Mouse (Mus musculus) right cerebral cortex, adult 2 months (tissue): ENCODE data around the gene Gbp6.
"Not testable (repeated sequence)": the region's sequence is repeated elsewhere in the genome, so short reads cannot be mapped to it uniquely, and the experiment has no call there.

ENCODE experiments used
- DNase-seq, 2 experiments: peaks; one replicate each; pipeline ENCODE4 v3.0.0; 2021 to 2022; ENCODE audit warnings: low spot score in 2 of 2

Gbp6 gene

DNA sequence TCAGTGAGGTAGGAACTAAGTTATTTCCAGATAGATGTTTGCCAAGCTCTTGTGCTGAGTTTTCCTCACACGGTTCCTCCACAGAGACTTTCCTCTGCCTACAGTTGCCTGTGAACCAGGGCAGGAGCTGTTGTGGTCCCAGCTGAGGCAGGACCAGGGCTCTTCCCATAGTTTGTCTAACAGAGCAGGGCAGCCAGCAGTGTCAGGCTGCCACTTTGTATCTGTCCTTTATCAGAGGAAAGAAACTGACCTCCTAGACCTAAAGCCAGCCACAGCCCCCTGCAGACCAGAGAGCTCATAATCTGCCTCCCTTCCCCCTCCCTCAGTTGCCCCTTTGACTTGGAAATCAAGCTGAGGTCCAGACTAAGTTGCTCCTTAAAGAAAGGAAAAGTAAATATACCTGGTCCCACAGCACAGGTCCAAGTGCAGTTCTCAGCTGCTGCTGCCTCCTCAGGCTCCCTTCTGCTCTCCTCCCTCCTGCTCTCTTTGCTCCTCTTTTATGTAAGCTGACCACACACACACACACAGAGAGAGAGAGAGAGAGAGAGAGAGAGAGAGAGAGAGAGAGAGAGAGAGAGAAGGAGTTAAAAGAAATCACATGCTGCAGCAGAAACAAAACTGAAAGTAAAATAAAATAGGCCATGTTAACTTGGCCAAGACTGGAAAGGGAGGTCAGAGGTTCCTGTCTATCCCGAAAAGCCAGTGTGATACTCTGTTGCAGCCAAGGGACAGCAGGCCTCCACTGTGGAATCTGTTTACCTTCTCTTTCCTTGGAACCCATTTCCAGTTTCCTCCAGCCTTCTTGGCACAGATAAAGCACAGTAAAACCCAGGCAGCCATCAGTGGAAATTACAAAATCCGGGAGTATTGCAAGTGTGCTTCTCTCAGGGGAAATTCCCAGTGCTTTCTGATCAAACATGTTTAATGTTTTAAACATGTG is at the start of gene Gbp6, which contains the start of gene Gm43302:
Gene Gbp6 (minus strand): TSS at position 473 of the 940 bp plus-strand sequence.
Gene Gm43302 (minus strand): TSS at position 470 of the 940 bp plus-strand sequence.
- DNase-seq: peak in 1 of 2 experiments; percentile 2

DNA sequence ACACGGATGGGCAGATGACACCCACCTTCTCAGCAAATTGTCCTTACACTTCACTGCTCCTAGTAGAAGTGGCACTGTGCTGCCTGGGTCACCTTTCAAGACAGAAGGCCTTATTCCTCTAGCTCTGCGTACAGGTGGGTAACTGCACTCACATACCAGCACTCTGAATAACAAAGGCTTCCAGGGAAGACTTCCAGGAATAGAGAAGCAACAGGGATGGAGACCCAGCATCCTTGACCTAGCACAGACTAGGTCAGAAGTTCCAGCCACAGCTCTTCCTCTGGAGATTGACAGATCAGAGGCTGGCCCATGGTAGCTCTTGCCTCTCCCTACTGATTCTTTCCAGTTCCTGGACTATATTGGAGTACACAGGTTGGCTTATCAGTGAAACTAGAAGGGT is 47.8 kb upstream of the Gbp6 start:
- no peak for DNase-seq

GRCm38 (mm10) chr5:105322543-105322942 is 29.0 kb upstream of the Gbp6 start:
- DNase-seq: peak in 1 of 2 experiments; percentile 6

DNA sequence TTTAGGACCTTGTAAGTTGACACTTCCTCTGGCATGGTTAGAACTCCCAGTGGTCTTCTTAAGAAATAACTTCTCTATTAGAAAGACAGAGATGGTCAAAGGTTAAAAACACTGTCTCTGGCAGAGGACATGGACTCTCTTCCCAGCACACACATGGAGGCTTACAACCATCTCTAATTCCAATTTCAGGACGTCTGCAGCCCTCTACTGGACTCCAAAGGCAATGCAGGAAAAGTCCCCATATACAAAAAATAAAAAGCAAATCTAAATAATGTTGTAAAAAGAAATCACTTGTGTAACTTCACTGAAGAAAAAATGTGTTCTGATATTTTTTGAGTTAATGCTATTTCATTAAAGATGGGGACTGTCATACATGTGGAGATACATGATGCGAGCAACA is 17.4 kb upstream of the Gbp6 start:
- DNase-seq: no peak

DNA sequence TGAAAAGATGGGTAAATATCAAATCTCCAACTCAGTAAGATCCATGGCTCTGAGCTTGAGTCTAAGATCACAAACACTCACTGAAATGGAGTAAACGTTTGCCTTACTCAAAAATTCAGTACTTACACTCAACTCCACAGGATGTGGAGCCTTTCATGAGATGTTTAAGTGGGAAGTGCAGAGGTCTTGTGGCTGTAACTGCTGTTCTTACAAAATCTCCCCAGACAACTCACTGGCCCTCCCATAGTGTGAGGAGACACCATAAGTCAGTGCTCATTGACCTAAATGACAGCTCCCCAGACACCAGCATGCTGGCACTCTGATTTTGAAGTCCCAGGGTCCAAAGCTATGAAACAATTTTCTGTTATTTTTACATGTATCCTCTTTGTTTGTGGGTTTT is 15.7 kb upstream of the Gbp6 start:
- not testable (repeated sequence) for DNase-seq

- DNase-seq: not testable (repeated sequence)
These were observed 13.4 kb upstream of the Gbp6 start for GRCm38 (mm10) chr5:105306946-105307345.

DNA sequence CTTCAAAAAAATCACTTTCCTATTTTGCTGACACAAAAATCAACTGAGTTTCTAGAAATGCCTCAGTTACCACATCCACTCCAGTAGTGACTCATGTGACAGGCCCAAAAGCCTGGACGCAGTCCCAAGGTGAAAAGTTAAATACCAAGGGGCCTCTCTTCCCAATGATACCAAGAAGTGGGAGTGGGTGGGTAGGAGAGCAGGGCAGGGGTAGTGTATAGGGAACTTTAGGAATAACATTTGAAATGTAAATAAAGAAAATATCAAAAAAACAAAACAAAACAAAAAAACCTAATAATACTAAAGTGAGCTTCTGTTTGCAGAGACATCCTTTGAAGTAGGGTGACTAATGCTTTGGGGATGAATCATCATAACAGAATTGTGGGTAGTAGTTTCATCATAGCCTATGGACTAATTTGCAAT is 12.7 kb upstream of the Gbp6 start:
- no peak for DNase-seq

GRCm38 (mm10) chr5:105305671-105306070 is 12.2 kb upstream of the Gbp6 start:
- DNase-seq: not testable (repeated sequence)

DNA sequence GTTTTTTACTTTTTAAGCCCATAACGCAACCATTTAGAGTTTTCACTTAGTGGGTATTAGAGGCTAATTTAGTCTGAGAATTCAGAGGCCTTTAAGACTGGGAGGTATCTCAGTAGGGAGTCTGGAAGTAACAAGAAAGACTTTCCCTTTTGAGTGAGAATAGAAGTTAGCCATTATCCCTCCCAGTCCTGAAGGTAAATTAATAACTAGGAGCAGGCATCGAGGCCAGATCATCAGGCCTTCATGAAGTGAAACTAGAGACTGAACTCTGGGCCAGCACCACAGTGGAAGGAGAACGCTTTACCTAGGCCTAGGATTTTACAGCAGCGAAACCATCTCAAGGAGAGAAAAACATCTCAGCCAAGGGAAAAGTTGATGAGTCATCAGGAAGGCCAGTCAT is 8.5 kb upstream of the Gbp6 start:
- DNase-seq: no peak

- no peak for DNase-seq
These were observed 8.0 kb upstream of the Gbp6 start for GRCm38 (mm10) chr5:105301531-105301930.

DNA sequence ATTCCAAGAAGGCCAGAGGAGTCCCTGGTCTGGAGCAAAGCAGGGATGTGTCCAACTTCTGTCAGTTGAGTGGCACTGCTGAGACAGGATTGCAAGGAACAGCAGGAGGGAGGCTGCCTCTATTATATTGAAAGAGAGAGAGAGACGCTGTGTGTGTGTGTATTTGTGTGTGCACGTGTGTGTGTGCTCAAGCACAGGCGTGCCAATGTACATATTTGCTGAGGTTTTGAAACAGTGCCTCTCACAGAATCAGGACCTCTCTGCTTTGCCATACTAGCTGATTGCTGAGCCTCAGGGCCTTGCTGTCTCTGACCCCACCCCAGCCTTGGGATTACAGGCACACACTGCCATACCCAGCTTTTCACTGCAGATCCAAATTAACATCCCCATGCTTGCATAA is 2.2 kb upstream of the Gbp6 start:
- DNase-seq: no peak

DNA sequence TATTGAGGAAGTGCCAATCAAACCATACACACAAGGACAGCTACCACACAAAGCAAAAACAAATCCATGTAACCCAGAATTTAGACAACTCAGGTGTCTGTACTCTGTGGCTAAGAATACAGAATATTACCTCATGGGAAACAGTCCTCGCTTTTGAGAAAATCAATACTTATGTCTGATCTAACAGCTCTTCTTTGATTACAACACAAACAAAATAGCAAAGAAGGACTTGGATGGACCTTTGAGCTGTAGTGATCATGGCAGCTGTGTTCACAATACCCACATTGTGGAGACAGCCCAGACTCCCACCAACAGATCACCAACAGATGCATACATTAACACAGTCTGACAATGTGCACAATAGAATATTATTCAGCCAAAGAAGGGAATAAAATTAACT is 1.0 kb downstream of the Gbp6 start:
- DNase-seq: no peak

- not testable (repeated sequence) for DNase-seq
These were observed 2.6 kb downstream of the Gbp6 start for GRCm38 (mm10) chr5:105290921-105291320.

- DNase-seq: not testable (repeated sequence)
These were observed 32.8 kb downstream of the Gbp6 start for GRCm38 (mm10) chr5:105260673-105261072.

GRCm38 (mm10) chr5:105252491-105252890 is 41.0 kb downstream of the Gbp6 start:
- DNase-seq: no peak

DNA sequence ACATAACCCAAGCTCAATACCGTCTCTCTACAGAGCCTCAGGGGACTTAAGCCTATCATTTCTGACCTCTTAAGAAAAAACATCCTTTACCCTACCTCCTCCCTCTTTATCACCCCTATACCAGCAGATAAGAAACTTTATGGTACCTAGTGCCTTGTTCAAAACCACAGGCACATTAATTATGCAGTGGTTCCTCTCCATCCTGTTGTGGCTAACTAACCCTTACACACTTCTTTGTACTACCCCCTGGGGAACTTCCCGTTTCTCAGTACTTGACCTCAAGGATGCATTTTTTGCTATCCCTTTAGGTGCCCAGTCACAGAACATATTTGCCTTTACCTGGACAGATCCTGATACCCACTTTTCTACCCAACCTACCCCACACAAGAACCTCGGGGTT is 48.8 kb downstream of the Gbp6 start:
- DNase-seq: not testable (repeated sequence)

- not testable (repeated sequence) for DNase-seq
These were observed 52.5 kb downstream of the Gbp6 start for GRCm38 (mm10) chr5:105240982-105241381.

GRCm38 (mm10) chr5:105239483-105240047 is 53.9 kb downstream of the Gbp6 start, which contains the start of gene Gbp10:
Gene Gbp10 (minus strand): TSS chr5:105239533.
- DNase-seq: not testable (repeated sequence)

DNA sequence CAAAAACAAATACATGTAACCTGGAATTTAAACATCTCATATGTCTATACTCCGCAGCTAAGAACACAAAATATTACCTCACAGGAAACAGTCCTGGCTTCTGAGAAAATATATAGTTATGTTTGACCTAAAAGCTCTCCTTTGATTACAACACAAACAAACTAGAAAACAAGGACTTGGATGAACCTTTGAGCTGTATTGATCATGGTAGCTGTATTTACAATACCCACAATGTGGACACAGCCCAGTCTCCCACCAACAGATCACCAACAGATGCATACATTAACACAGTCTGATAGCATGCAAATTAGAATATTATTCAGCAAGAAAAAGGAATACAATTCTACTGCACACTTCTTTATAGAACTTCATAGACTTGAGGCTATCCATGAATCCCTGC is 55.1 kb downstream of the Gbp6 start:
- DNase-seq: not testable (repeated sequence)

GRCm38 (mm10) chr5:105236040-105236439 is 57.5 kb downstream of the Gbp6 start:
- DNase-seq: not testable (repeated sequence)
